Mouse (Mus musculus) urinary bladder, postnatal 36 days (tissue): Measurements from ENCODE around the gene Ldlrad3.

Experiments used
- DNase-seq, 2 experiments: peaks; one replicate each; pipeline ENCODE4 v3.0.0; 2022; ENCODE audit warnings: low spot score in 2 of 2, mixed read lengths in 1 of 2

The Ldlrad3 gene

GRCm38 (mm10) chr2:101966017-101966416 lies 220.2 kb downstream of the Ldlrad3 start:
- no peak for DNase-seq

DNA sequence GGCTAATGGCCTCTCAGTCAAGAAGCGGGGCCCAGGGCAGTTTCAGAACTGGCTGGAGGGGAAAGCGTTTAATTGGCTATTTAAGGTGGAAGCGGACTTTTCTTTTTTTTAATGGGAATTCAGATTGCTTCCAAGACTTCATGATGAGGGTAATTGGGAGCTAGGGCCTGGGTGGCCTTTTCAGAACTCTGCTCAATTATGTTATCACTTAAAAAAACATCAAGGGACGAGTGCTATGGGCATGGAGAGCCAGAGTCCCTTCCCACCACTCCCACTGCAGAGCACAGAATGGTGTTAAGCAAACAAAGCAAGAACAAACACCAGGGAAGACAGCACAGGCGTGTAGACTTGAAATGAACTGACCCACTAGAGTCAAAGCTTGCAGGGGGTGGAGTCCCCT lies 220.7 kb downstream of the Ldlrad3 start:
- no peak for DNase-seq

- no peak for DNase-seq
These were observed 222.8 kb downstream of the Ldlrad3 start for GRCm38 (mm10) chr2:101963367-101963766.

DNA sequence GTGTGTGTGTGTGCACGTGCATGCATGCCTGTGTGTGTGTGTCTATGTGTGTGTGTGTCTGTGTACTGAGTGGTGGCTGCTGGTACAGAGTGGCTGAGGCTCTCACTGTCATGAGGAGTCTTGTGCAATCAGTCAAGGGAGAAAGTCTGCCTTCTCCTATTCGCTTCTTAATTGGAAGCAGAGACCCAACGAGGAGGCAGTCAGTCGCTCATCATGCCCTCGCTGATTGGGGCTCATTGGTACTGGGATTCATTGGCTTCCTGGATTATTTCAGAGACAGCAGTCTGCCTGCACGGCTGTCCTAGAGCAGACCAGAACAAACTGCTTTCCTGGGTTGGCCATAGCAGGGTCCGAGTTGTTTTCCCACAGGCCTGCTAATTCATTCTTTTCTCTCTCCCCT lies 223.8 kb downstream of the Ldlrad3 start:
- DNase-seq: no peak

- no peak for DNase-seq
These were observed 224.8 kb downstream of the Ldlrad3 start for GRCm38 (mm10) chr2:101961391-101961790.

DNA sequence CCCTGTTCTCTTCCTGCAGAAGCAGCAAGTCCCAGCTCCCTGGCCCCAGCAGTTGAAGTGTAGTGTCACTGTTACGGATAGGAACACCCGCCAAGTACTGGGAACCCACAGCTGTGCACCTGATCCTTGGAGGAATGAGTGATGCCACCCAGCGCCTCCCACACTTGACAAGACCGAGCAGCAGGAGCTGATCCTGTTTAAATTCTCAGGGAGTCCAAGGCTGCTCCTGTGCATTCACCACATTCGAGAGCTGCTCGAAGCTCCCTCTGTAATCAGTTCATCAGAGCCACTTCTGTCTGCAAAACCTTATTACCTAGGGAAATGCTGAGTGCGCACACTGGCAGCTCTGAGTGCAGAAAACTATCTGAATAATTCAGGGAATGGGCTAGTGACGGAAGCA lies 225.5 kb downstream of the Ldlrad3 start:
- DNase-seq: no peak

DNA sequence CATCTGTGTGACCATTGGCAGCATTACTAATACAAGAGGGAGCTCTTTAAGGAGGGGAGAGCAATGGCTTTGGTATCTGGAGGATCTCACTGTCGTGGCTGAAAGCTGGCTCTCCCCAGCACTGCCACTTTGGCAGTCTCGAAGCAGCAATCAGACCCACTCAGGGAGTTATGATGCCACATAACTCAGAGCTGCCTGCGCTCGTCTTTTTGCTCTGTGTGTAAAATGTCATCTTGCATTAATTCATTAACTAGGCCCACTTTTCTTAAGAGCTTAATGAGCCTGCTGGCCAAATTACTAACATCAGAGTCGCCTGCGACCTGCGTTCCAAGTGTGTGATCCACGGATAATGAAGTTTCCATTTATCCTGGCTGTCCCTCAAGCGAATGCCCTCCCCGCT lies 230.1 kb downstream of the Ldlrad3 start:
- no peak for DNase-seq

- no peak for DNase-seq
These were observed 233.2 kb downstream of the Ldlrad3 start for GRCm38 (mm10) chr2:101952951-101953361.

- no peak for DNase-seq
These were observed 235.3 kb downstream of the Ldlrad3 start for GRCm38 (mm10) chr2:101950716-101951520.

- no peak for DNase-seq
These were observed 251.2 kb downstream of the Ldlrad3 start for GRCm38 (mm10) chr2:101935006-101935405.

- DNase-seq: no peak
These were observed 252.9 kb downstream of the Ldlrad3 start for GRCm38 (mm10) chr2:101933301-101933700.

DNA sequence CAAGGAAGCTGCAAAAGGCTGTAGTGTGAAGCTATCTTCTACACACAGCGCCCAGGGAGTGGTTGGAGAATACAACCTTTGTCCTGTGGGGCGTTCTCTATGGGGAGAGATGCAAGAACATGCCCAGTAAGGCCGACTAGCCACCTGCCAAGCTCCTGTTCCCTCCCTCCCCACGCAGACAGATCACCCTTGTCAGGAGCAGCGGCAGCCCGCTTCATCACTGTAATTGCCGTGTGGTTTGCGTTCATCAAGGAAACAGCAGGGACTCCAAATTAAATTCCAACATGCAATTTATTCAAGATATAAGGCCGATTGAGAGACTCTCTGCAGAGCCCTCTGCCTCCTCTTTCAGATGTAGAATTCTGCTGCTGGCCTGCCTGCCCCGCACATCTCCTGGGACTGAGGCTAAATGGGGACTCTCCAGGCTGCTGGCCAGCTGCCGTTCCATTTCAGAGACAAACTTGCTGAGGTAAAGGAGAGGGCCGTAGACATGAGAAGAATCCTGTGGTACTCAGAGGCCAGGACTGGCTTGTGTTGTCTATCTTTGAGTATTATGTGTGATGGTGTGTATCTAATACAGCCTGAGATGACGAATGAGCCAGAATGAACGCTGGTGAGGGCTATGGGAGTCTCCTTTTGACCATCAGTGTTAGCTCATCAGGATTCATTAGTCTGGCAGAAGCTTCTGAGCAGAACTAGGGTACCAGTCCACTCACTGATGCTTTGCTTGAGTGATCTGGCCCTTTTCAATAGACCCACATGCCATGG lies 253.8 kb downstream of the Ldlrad3 start:
- no peak for DNase-seq

DNA sequence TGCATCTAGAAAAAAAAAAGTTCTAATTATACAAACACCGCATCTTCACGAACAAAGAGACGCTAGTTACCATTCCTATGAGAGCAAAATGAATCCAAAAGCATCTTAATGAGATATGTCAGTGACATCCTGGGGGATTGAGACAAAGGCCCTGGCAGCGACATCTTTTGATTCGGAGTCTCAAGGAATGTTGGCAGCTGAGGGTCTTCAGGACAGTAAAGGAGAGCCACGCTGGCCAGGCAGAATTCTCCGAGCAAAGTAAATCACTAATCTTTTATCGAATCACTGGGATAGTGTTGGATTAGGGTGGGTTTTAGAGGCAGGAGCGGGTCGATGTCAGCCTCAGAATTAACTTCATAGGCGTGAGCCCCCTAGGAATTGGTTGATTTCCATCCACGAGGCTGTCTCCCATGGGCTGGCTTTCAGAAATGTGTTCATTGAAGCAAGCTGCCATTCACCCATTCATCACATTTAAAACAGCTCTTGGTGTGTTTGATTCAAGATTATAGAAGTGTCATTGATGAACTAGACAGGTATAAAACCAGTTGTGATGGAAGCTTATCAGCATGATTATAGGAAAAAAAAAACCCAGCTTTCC lies 260.5 kb downstream of the Ldlrad3 start:
- DNase-seq: no peak

DNA sequence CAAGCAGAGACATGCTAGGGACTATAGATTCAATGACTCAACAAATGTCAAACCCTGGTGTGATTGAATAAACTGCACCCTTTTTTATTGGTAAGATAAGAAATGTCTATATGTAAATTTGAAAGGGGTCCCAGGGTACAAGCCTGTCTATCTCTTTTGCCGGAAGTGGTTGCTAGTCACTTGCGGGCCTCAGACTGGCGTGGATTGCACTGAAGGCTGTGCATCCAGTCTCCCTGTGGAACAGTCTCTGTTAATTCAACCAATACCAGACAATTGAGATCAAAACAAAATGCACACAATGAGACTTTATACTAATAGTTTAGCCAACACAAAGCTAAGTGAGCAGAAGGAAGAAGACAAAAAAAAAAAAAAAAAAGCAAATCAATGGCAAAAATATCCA lies 261.0 kb downstream of the Ldlrad3 start:
- no peak for DNase-seq

GRCm38 (mm10) chr2:101923181-101923580 lies 263.0 kb downstream of the Ldlrad3 start:
- no peak for DNase-seq

- DNase-seq: no peak
These were observed 263.9 kb downstream of the Ldlrad3 start for GRCm38 (mm10) chr2:101922302-101922701.

GRCm38 (mm10) chr2:101920136-101920554 lies 266.0 kb downstream of the Ldlrad3 start:
- no peak for DNase-seq

GRCm38 (mm10) chr2:101918518-101918917 lies 267.7 kb downstream of the Ldlrad3 start:
- no peak for DNase-seq

- DNase-seq: no peak
These were observed 276.7 kb downstream of the Ldlrad3 start for GRCm38 (mm10) chr2:101909326-101910080.

- no peak for DNase-seq
These were observed 277.4 kb downstream of the Ldlrad3 start for GRCm38 (mm10) chr2:101908773-101909172.

DNA sequence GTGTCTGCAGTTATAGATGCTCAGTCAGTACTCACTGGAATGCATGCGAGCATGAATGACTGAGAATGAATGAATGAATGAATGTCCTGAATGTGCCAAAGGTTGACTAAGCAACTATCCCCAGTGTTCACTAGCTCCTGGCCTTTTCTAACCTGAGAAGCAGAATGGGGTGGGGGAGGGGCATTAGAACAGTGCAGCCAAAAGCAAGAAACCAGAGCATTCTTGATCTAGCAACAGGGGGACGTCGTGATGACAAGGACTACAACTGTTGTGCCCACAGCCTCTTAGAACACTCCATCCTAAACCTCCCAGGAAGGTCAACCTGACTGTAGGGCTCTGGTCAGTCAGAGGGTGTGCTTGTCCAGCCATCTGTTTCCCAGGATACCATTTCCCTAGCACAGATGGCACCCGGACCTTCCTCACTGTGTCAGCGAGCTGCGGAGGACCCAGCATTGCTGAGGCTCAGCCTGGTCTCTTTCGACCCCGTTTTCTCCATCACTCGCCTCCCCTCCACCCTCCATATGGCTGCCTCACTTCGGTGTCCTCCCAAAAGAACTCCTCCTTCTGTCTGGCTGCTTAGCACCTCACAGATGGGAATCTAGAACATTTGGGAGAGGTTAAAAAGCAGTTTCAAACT lies 278.7 kb downstream of the Ldlrad3 start:
- DNase-seq: no peak

- DNase-seq: no peak
These were observed 279.9 kb downstream of the Ldlrad3 start for GRCm38 (mm10) chr2:101906379-101906690.
